Mouse (Mus musculus) lung, embryonic 15.5 days (tissue): ENCODE data around the gene Cyp4x1. TPM values are rescaled to one million over a fixed set of nuclear protein-coding genes. Genes with fewer than 3 reads are reported as not detected.

Experiments
- ATAC-seq: fragments of 200-750 bp; cut with Nextera tagmentation; 2 replicates; pipeline ENCODE4 v1.8.0; 2017; ENCODE audit warnings: moderate number of reproducible peaks, borderline replicate concordance; ENCODE audit not compliant: low FRiP score, low TSS enrichment; ENCODE audit errors: extremely low read depth
- H3K27ac ChIP-seq: fragments of 300-500 bp; sonication (generic); 2 replicates; pipeline ENCODE4 v1.5.1; 2015; ENCODE audit warnings: moderate library complexity, mild to moderate bottlenecking, inconsistent platforms
- H3K27me3 ChIP-seq: fragments of 300-500 bp; sonication (generic); 2 replicates; pipeline ENCODE4 v1.6.1; 2015; ENCODE audit warnings: inconsistent platforms
- H3K36me3 ChIP-seq: fragments of 300-500 bp; sonication (generic); 2 replicates; pipeline ENCODE4 v1.6.1; 2015; ENCODE audit warnings: inconsistent platforms
- H3K4me1 ChIP-seq: fragments of 300-500 bp; sonication (generic); 2 replicates; pipeline ENCODE4 v1.6.1; 2015; ENCODE audit warnings: inconsistent platforms
- H3K4me2 ChIP-seq: fragments of 300-500 bp; sonication (generic); 2 replicates; pipeline ENCODE4 v1.6.1; 2015; ENCODE audit warnings: inconsistent platforms, mild to moderate bottlenecking, moderate library complexity
- H3K4me3 ChIP-seq: fragments of 300-500 bp; sonication (generic); 2 replicates; pipeline ENCODE4 v1.5.1; 2015; ENCODE audit warnings: mild to moderate bottlenecking, inconsistent platforms
- H3K9ac ChIP-seq: fragments of 300-500 bp; sonication (generic); 2 replicates; pipeline ENCODE4 v1.6.1; 2015; ENCODE audit warnings: inconsistent platforms
- H3K9me3 ChIP-seq: fragments of 300-500 bp; sonication (generic); 2 replicates; pipeline ENCODE4 v1.6.1; 2016; ENCODE audit warnings: inconsistent platforms
- WGBS: fragments of 180-500 bp; shearing (Covaris S2); methylation state at CpG from one replicate; pipeline ENCODE4 v1.1.7; 2015; 5-methylcytosine and 5-hydroxymethylcytosine counted together
- polyA plus RNA-seq: library from polyadenylated mRNA; unstranded; fragments of >200 nt; fragmentation: Nextera tagmentation; extraction: Ambion mirVana; gene quantifications from 2 replicates; pipeline ENCODE4 v1.2.1, GENCODE M21; 2015

The Cyp4x1 gene
- polyA plus RNA-seq, 1 experiment from 2014 or later = 0.06 TPM

- Histone ChIP-seq H3K27ac (no peak overlapping the region), H3K36me3 (no peaks in the 10 kb centered on the region), H3K4me3 (no peak overlapping the region), H3K27me3 (no peaks in the 10 kb centered on the region; the same call in 1 of the 2 replicates), H3K4me1 (no peaks in the 10 kb centered on the region), H3K9ac (no peak overlapping the region), H3K4me2 (no peak overlapping the region), H3K9me3 (no peaks in the 10 kb centered on the region)
- ATAC-seq = no peak
- 19% methylated on average over 5 of the region's 5 CpGs for WGBS
These were observed 20.8 kb downstream of the Cyp4x1 start for GRCm38 (mm10) chr4:115113266-115113665.

GRCm38 (mm10) chr4:115111167-115111566 is 22.9 kb downstream of the Cyp4x1 start:
- H3K4me1 ChIP-seq = no peaks in the 10 kb centered on the region
- no peak for ATAC-seq
- no peaks in the 10 kb centered on the region; the same call in 1 of the 2 replicates for H3K27me3 ChIP-seq
- no peak overlapping the region for H3K4me3 ChIP-seq
- no peak overlapping the region for H3K27ac ChIP-seq
- no peaks in the 10 kb centered on the region for H3K36me3 ChIP-seq
- no peak overlapping the region for H3K4me2 ChIP-seq
- no peaks in the 10 kb centered on the region for H3K9me3 ChIP-seq
- WGBS = 45% methylated on average over 2 of the region's 2 CpGs
- no peak overlapping the region for H3K9ac ChIP-seq

GRCm38 (mm10) chr4:115103510-115103909 is 30.6 kb downstream of the Cyp4x1 start:
- no peak overlapping the region for H3K27ac ChIP-seq
- H3K9ac ChIP-seq = no peak overlapping the region

GRCm38 (mm10) chr4:115101682-115102081 is 32.4 kb downstream of the Cyp4x1 start:
- Histone ChIP-seq H3K27ac (no peak overlapping the region), H3K27me3 (peaks cover 2% of the 10 kb centered on the region; the same call in 1 of the 2 replicates), H3K36me3 (no peaks in the 10 kb centered on the region), H3K4me3 (no peak overlapping the region), H3K4me1 (peaks cover 5% of the 10 kb centered on the region), H3K4me2 (0 out of 2 replicates have a peak overlapping the region, but pooled peaks have one; percentile 23), H3K9ac (no peak overlapping the region), H3K9me3 (no peaks in the 10 kb centered on the region)
- 32% methylated on average over 6 of the region's 6 CpGs for WGBS
- peak; percentile 35; the same call in 1 of the 2 replicates for ATAC-seq

More at GRCm38 (mm10) chr4:115103510-115103909, 30.6 kb downstream of the Cyp4x1 start:
- ATAC-seq = no peak
- Histone ChIP-seq H3K4me3 (no peak overlapping the region), H3K36me3 (no peaks in the 10 kb centered on the region), H3K4me1 (no peaks in the 10 kb centered on the region), H3K9me3 (no peaks in the 10 kb centered on the region), H3K27me3 (0 out of 2 replicates have a peak, but pooled peaks cover 2% of the 10 kb centered on the region), H3K4me2 (no peak overlapping the region)
- WGBS = 51% methylated on average over 4 of the region's 4 CpGs

- peak overlapping the region; percentile 16; the same call in 1 of the 2 replicates for H3K4me3 ChIP-seq
- H3K4me1 ChIP-seq = peaks cover 18% of the 10 kb centered on the region
- no peak overlapping the region for H3K27ac ChIP-seq
- ATAC-seq = no peak
- under 1% methylated on average over 6 of the region's 6 CpGs for WGBS
- H3K9me3 ChIP-seq = no peaks in the 10 kb centered on the region
- no peak overlapping the region for H3K9ac ChIP-seq
- H3K36me3 ChIP-seq = no peaks in the 10 kb centered on the region
- peaks cover 6% of the 10 kb centered on the region; the same call in 1 of the 2 replicates for H3K27me3 ChIP-seq
- peak overlapping the region; percentile 79 for H3K4me2 ChIP-seq
These were observed 37.0 kb downstream of the Cyp4x1 start for GRCm38 (mm10) chr4:115097146-115097496.

- Histone ChIP-seq H3K27ac (peak overlapping the region; percentile 64), H3K9me3 (no peaks in the 10 kb centered on the region), H3K4me3 (peak overlapping the region; percentile 39), H3K9ac (no peak overlapping the region), H3K27me3 (peaks cover 6% of the 10 kb centered on the region; the same call in 1 of the 2 replicates), H3K4me1 (peaks cover 18% of the 10 kb centered on the region), H3K4me2 (peak overlapping the region; percentile 79), H3K36me3 (no peaks in the 10 kb centered on the region)
- ATAC-seq = 0 out of 2 replicates have a peak, but pooled peaks have one; percentile 23
- WGBS = 10% methylated on average over 11 of the region's 11 CpGs
These were observed 37.5 kb downstream of the Cyp4x1 start for GRCm38 (mm10) chr4:115096435-115097145.

GRCm38 (mm10) chr4:115095671-115096434 is 38.2 kb downstream of the Cyp4x1 start:
- Histone ChIP-seq H3K9me3 (no peaks in the 10 kb centered on the region), H3K9ac (no peak overlapping the region; the same call in 1 of the 2 replicates), H3K4me2 (peak overlapping the region; percentile 79), H3K27me3 (peaks cover 6% of the 10 kb centered on the region; the same call in 1 of the 2 replicates), H3K4me1 (peaks cover 18% of the 10 kb centered on the region), H3K4me3 (peak overlapping the region; percentile 39), H3K36me3 (no peaks in the 10 kb centered on the region), H3K27ac (peak overlapping the region; percentile 64)
- peak; percentile 83 for ATAC-seq
- WGBS = under 1% methylated on average over 27 of the region's 31 CpGs

GRCm38 (mm10) chr4:115094056-115094455 is 40.0 kb downstream of the Cyp4x1 start:
- H3K4me1 ChIP-seq = peaks cover 18% of the 10 kb centered on the region
- WGBS = 83% methylated on average over 2 of the region's 2 CpGs
- no peak overlapping the region for H3K4me3 ChIP-seq
- H3K9ac ChIP-seq = no peak overlapping the region
- no peak for ATAC-seq
- H3K4me2 ChIP-seq = no peak overlapping the region
- peaks cover 3% of the 10 kb centered on the region; the same call in 1 of the 2 replicates for H3K27me3 ChIP-seq
- no peaks in the 10 kb centered on the region for H3K9me3 ChIP-seq
- H3K36me3 ChIP-seq = no peaks in the 10 kb centered on the region
- no peak overlapping the region for H3K27ac ChIP-seq

GRCm38 (mm10) chr4:115093331-115093864 is 40.7 kb downstream of the Cyp4x1 start:
- no peak overlapping the region for H3K4me2 ChIP-seq
- peaks cover 23% of the 10 kb centered on the region for H3K4me1 ChIP-seq
- 81% methylated on average over 4 of the region's 4 CpGs for WGBS
- no peak overlapping the region for H3K9ac ChIP-seq
- peaks cover 3% of the 10 kb centered on the region; the same call in 1 of the 2 replicates for H3K27me3 ChIP-seq
- H3K27ac ChIP-seq = no peak overlapping the region
- no peak for ATAC-seq
- no peaks in the 10 kb centered on the region for H3K9me3 ChIP-seq
- H3K36me3 ChIP-seq = no peaks in the 10 kb centered on the region
- no peak overlapping the region for H3K4me3 ChIP-seq

- Histone ChIP-seq H3K27ac (no peak overlapping the region), H3K4me3 (no peak overlapping the region), H3K9me3 (no peaks in the 10 kb centered on the region), H3K27me3 (peaks cover 3% of the 10 kb centered on the region; the same call in 1 of the 2 replicates), H3K4me2 (no peak overlapping the region), H3K36me3 (no peaks in the 10 kb centered on the region), H3K4me1 (peaks cover 31% of the 10 kb centered on the region), H3K9ac (no peak overlapping the region)
- 73% methylated on average over 3 of the region's 3 CpGs for WGBS
- ATAC-seq = no peak
These were observed 42.3 kb downstream of the Cyp4x1 start for GRCm38 (mm10) chr4:115091806-115092205.

- H3K27me3 ChIP-seq = 0 out of 2 replicates have a peak, but pooled peaks cover 3% of the 10 kb centered on the region
- H3K27ac ChIP-seq = no peak overlapping the region
- WGBS = 46% methylated on average over 2 of the region's 2 CpGs
- no peaks in the 10 kb centered on the region for H3K9me3 ChIP-seq
- no peak overlapping the region; the same call in 1 of the 2 replicates for H3K4me2 ChIP-seq
- H3K9ac ChIP-seq = no peak overlapping the region
- H3K4me3 ChIP-seq = no peak overlapping the region
- H3K4me1 ChIP-seq = peaks cover 26% of the 10 kb centered on the region
- no peak for ATAC-seq
- no peaks in the 10 kb centered on the region for H3K36me3 ChIP-seq
These were observed 43.5 kb downstream of the Cyp4x1 start for GRCm38 (mm10) chr4:115090592-115090991.
